Mouse (Mus musculus) myocyte (in vitro differentiated cells): Measurements from ENCODE around the gene Polh.

Source experiments
- E2F4 ChIP-seq: IDR thresholded peaks from one replicate; pipeline ENCODE4 v1.6.1; 2011; ENCODE audit warnings: mild to moderate bottlenecking, control low read depth, moderate library complexity; ENCODE audit not compliant: insufficient read depth
- POLR2A ChIP-seq: IDR thresholded peaks from one replicate; pipeline ENCODE4 v1.6.1; 2011; ENCODE audit warnings: low read depth, mild to moderate bottlenecking, control low read depth, moderate library complexity; ENCODE audit not compliant: insufficient read length
- REST ChIP-seq: IDR thresholded peaks from one replicate; pipeline ENCODE4 v1.6.1; 2011; ENCODE audit warnings: mild to moderate bottlenecking, control low read depth, moderate library complexity; ENCODE audit not compliant: insufficient read depth, insufficient read length
- SRF ChIP-seq: IDR thresholded peaks from one replicate; pipeline ENCODE4 v1.6.1; 2011; ENCODE audit warnings: low read depth; ENCODE audit not compliant: control insufficient read depth, insufficient read length
- TCF12 ChIP-seq: IDR thresholded peaks from one replicate; pipeline ENCODE4 v1.6.1; 2011; ENCODE audit warnings: mild to moderate bottlenecking, control low read depth; ENCODE audit not compliant: poor library complexity, insufficient read depth, severe bottlenecking
- USF1 ChIP-seq: IDR thresholded peaks from one replicate; pipeline ENCODE4 v1.6.1; 2011; ENCODE audit warnings: low read depth, mild to moderate bottlenecking, control low read depth, moderate library complexity

DNA sequence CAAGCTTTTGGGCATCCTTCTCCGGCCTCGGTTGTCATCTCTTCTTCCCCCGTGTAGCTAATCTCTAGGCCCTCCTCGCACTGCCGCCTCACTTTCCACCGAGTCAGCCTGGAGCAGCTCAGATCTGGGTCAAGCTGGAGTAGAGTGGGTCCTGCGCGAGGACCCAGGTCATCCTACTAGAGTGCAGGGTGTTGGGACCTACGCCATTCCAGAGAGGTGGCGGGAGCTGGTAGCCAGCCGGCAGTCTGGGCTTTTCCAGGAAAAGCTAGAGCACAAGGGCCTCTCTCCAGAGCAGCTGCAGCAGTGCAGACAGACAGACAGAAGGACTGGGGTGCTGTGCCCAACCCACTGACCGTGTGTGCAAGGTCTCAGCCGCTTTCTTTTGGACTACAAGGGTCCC, 39.8 kb upstream of the Polh start:
- TF ChIP-seq POLR2A, result no peak
- no peak for TF ChIP-seq USF1
- no peak for TF ChIP-seq E2F4
- TF ChIP-seq TCF12, result no peak
- no peak for TF ChIP-seq SRF
- no peak for TF ChIP-seq REST
